Mouse (Mus musculus) frontal cortex, postnatal 36 days (tissue): ENCODE data around the gene Nfil3.
A peak's percentile ranks its signal among the peaks of the same experiment; 100 is the strongest.

Experiments
- DNase-seq, 2 experiments: peaks; one replicate each; pipeline ENCODE4 v3.0.0; 2022; ENCODE audit warnings: low spot score in 2 of 2

The Nfil3 gene

GRCm38 (mm10) chr13:52982703-52983102 lies 1.8 kb upstream of the Nfil3 start:
- DNase-seq: peak; percentile 90 to 92

- DNase-seq: peak; percentile 52 to 57
Observed at GRCm38 (mm10) chr13:52981441-52982281, 788 bp upstream of the Nfil3 start.

GRCm38 (mm10) chr13:52980211-52980950 lies 492 bp downstream of the Nfil3 start:
- DNase-seq: peak; percentile 83 to 89

GRCm38 (mm10) chr13:52979331-52980051 lies 1.4 kb downstream of the Nfil3 start:
- peak; percentile 30 to 66 for DNase-seq

GRCm38 (mm10) chr13:52978321-52978981 lies 2.4 kb downstream of the Nfil3 start:
- peak in 1 of 2 experiments; percentile 26 for DNase-seq

GRCm38 (mm10) chr13:52977757-52978156 lies 3.1 kb downstream of the Nfil3 start:
- no peak for DNase-seq

GRCm38 (mm10) chr13:52977221-52977609 lies 3.7 kb downstream of the Nfil3 start:
- no peak for DNase-seq

- DNase-seq: no peak
Observed at GRCm38 (mm10) chr13:52976510-52977220, 4.2 kb downstream of the Nfil3 start.

- DNase-seq: no peak
Observed at GRCm38 (mm10) chr13:52976130-52976509, 4.8 kb downstream of the Nfil3 start.

- DNase-seq: no peak
Observed at GRCm38 (mm10) chr13:52974676-52975075, 6.2 kb downstream of the Nfil3 start.

- DNase-seq: peak in 1 of 2 experiments; percentile 19
Observed at GRCm38 (mm10) chr13:52973427-52973826, 7.4 kb downstream of the Nfil3 start.

- no peak for DNase-seq
Observed at GRCm38 (mm10) chr13:52972626-52973025, 8.2 kb downstream of the Nfil3 start.

GRCm38 (mm10) chr13:52970876-52971275 lies 10.0 kb downstream of the Nfil3 start:
- DNase-seq: no peak

- no peak for DNase-seq
Observed at GRCm38 (mm10) chr13:52962922-52963321, 18.0 kb downstream of the Nfil3 start.

- DNase-seq: no peak
Observed at GRCm38 (mm10) chr13:52962361-52962760, 18.5 kb downstream of the Nfil3 start.

- DNase-seq: no peak
Observed at GRCm38 (mm10) chr13:52953779-52954553, 26.9 kb downstream of the Nfil3 start.

GRCm38 (mm10) chr13:52949211-52949610 lies 31.7 kb downstream of the Nfil3 start:
- DNase-seq: no peak

- DNase-seq: no peak
Observed at GRCm38 (mm10) chr13:52947545-52947944, 33.3 kb downstream of the Nfil3 start.

- DNase-seq: no peak
Observed at GRCm38 (mm10) chr13:52945769-52946168, 35.1 kb downstream of the Nfil3 start.

- DNase-seq: no peak
Observed at GRCm38 (mm10) chr13:52944116-52944515, 36.8 kb downstream of the Nfil3 start.
